Mouse (Mus musculus) brain, embryonic 14.5 days (tissue): Measurements from ENCODE around the gene C2cd4c.

Experiments used
- CTCF ChIP-seq: fragments of 200-500 bp; IDR thresholded peaks from 2 replicates; pipeline ENCODE4 v1.5.1; 2012; ENCODE audit warnings: inconsistent platforms, mild to moderate bottlenecking, moderate library complexity, borderline replicate concordance; ENCODE audit not compliant: insufficient read depth, insufficient read length; ENCODE audit errors: extremely low read depth
- POLR2A ChIP-seq: fragments of 200-500 bp; IDR thresholded peaks from 2 replicates; pipeline ENCODE4 v1.6.1; 2012; ENCODE audit warnings: mild to moderate bottlenecking, inconsistent platforms, borderline replicate concordance; ENCODE audit not compliant: poor library complexity, insufficient read depth, insufficient read length, severe bottlenecking; ENCODE audit errors: extremely low read depth

- TF ChIP-seq CTCF (no peak), POLR2A (no peak)
Measured at GRCm38 (mm10) chr10:79581501-79581900, 32.3 kb downstream of the C2cd4c start.
